Mouse (Mus musculus) liver, embryonic 11.5 days (tissue): Measurements from ENCODE around the gene Spi1. TPM values are rescaled to one million over a fixed set of nuclear protein-coding genes. Genes with fewer than 3 reads are reported as not detected.

Source experiments
- ATAC-seq: fragments of 200-750 bp; cut with Nextera tagmentation; replicated peaks from 2 replicates; pipeline ENCODE4 v1.8.0; 2017; ENCODE audit warnings: moderate number of reproducible peaks, mild to moderate bottlenecking, moderate TSS enrichment, moderate library complexity; ENCODE audit not compliant: low FRiP score
- DNase-seq: peaks from one replicate; pipeline ENCODE4 v3.0.0-alpha.2; 2017; ENCODE audit warnings: low spot score
- H3K27ac ChIP-seq: fragments of 300-500 bp; sonication (generic); 2 replicates; pipeline ENCODE4 v1.5.1; 2014; ENCODE audit warnings: mild to moderate bottlenecking, low read depth, low read length, control low read depth
- H3K27me3 ChIP-seq: fragments of 300-500 bp; sonication (generic); replicated peaks from 2 replicates; pipeline ENCODE4 v1.6.1; 2014; ENCODE audit warnings: low read length, mixed read lengths; ENCODE audit not compliant: control insufficient read depth, insufficient read depth
- H3K36me3 ChIP-seq: fragments of 300-500 bp; sonication (generic); 2 replicates; pipeline ENCODE4 v1.6.1; 2014; ENCODE audit warnings: mild to moderate bottlenecking, low read length, moderate library complexity, mixed read lengths; ENCODE audit not compliant: control insufficient read depth, insufficient read depth
- H3K4me1 ChIP-seq: fragments of 300-500 bp; sonication (generic); replicated peaks from 2 replicates; pipeline ENCODE4 v1.6.1; 2014; ENCODE audit warnings: low read length, mixed read lengths; ENCODE audit not compliant: control insufficient read depth, insufficient read depth
- H3K4me2 ChIP-seq: fragments of 300-500 bp; sonication (generic); 2 replicates; pipeline ENCODE4 v1.6.1; 2014; ENCODE audit warnings: mild to moderate bottlenecking, control low read depth, moderate library complexity
- H3K4me3 ChIP-seq: fragments of 300-500 bp; sonication (generic); 2 replicates; pipeline ENCODE4 v1.5.1; 2014; ENCODE audit warnings: low read depth, low read length, control low read depth
- H3K9ac ChIP-seq: fragments of 300-500 bp; sonication (generic); 2 replicates; pipeline ENCODE4 v1.6.1; 2014; ENCODE audit warnings: low read depth, low read length, control low read depth
- H3K9me3 ChIP-seq: fragments of 300-500 bp; sonication (generic); 2 replicates; pipeline ENCODE4 v1.6.1; 2016; ENCODE audit warnings: low read length, inconsistent platforms, mixed read lengths; ENCODE audit not compliant: control insufficient read depth
- WGBS: fragments of 180-500 bp; shearing (Covaris S2); extraction: QIAGEN DNeasy Blood & Tissue Kit; methylation state at CpG from one replicate; pipeline ENCODE4 v1.1.7; 2014; 5-methylcytosine and 5-hydroxymethylcytosine counted together
- polyA plus RNA-seq: library from polyadenylated mRNA; unstranded; fragments of >200 nt; fragmentation: Nextera tagmentation; extraction: Ambion mirVana; gene quantifications from 2 replicates; pipeline ENCODE4 v1.2.1, GENCODE M21; 2014

The Spi1 gene
- polyA plus RNA-seq, 1 experiment from 2014 or later: 22.7 TPM

- Histone ChIP-seq H3K36me3 (no peaks in the 10 kb centered on the region), H3K9ac (no peak overlapping the region), H3K27ac (no peak overlapping the region), H3K4me1 (no peaks in the 10 kb centered on the region), H3K9me3 (no peaks in the 10 kb centered on the region), H3K4me3 (no peak overlapping the region), H3K4me2 (no peak overlapping the region), H3K27me3 (no peaks in the 10 kb centered on the region)
- WGBS: 47% methylated on average over 3 of the region's 3 CpGs
- ATAC-seq (no peak), DNase-seq (no peak)
Measured at GRCm38 (mm10) chr2:91132035-91132434, 49.8 kb downstream of the Spi1 start.

- no peak overlapping the region for H3K4me2 ChIP-seq
- H3K27me3 ChIP-seq: no peaks in the 10 kb centered on the region
- ATAC-seq (no peak), DNase-seq (no peak)
- H3K36me3 ChIP-seq: peaks cover 4% of the 10 kb centered on the region; the same call in 1 of the 2 replicates
- H3K4me3 ChIP-seq: no peak overlapping the region
- H3K9me3 ChIP-seq: no peaks in the 10 kb centered on the region
- no peak overlapping the region for H3K9ac ChIP-seq
- H3K27ac ChIP-seq: no peak overlapping the region
- WGBS: 77% methylated on average over 11 of the region's 11 CpGs
- H3K4me1 ChIP-seq: no peaks in the 10 kb centered on the region
Measured at GRCm38 (mm10) chr2:91136513-91137412, 54.6 kb downstream of the Spi1 start.

GRCm38 (mm10) chr2:91137481-91137880 is 55.3 kb downstream of the Spi1 start:
- ATAC-seq: no peak
- no peak overlapping the region for H3K9ac ChIP-seq
- whole genome bisulfite sequencing: 79% methylated on average over 6 of the region's 6 CpGs
- H3K27ac ChIP-seq: no peak overlapping the region
- no peak overlapping the region for H3K4me3 ChIP-seq
- no peaks in the 10 kb centered on the region for H3K4me1 ChIP-seq
- no peak for DNase-seq
- no peaks in the 10 kb centered on the region for H3K27me3 ChIP-seq
- H3K9me3 ChIP-seq: no peaks in the 10 kb centered on the region
- H3K4me2 ChIP-seq: no peak overlapping the region
- H3K36me3 ChIP-seq: peaks cover 4% of the 10 kb centered on the region; the same call in 1 of the 2 replicates

DNA sequence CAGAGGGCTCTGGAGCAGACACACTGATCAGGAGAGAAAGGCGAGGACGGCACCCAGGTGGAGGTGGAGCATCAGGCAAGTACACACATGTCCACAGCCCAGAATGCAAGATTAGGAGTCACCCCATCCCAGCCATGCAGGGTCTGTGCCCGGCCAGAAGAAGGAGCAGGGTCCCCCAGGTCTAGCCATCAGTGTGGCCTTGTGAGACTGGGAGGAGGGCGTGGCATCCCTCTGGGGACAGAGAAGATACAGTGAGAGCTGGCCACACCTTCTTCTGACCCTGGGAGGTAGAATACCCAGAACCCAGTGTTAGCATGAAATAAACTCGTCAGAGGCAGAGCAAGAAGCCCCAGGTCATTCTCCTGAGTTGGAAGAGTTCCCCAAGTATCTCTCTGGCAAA is 57.1 kb downstream of the Spi1 start:
- no peaks in the 10 kb centered on the region for H3K27me3 ChIP-seq
- H3K4me3 ChIP-seq: no peak overlapping the region
- no peak overlapping the region for H3K4me2 ChIP-seq
- no peaks in the 10 kb centered on the region for H3K4me1 ChIP-seq
- peaks cover 4% of the 10 kb centered on the region; the same call in 1 of the 2 replicates for H3K36me3 ChIP-seq
- no peak for ATAC-seq
- H3K27ac ChIP-seq: no peak overlapping the region
- 56% methylated on average over 5 of the region's 5 CpGs for WGBS
- no peaks in the 10 kb centered on the region for H3K9me3 ChIP-seq
- no peak for DNase-seq
- no peak overlapping the region for H3K9ac ChIP-seq

DNA sequence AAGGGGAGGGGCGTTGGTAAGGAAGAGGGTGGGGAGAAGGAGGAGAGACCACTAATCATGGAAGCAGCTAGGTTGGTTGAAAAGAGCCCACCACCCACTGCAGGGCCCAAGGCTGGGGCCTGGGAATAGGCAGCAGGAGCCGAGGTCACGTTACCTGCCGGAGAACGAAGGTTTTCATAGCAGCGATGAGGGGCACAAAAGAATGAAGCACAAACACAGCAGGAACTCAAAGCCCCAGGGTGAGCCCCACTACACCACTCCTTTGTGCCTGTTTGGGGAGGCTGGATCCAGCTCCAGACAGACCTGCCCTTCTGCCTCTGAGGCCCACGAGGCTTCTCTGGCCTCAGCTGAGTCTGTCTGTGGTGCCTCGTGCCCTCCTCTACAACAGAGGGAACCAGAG is 57.6 kb downstream of the Spi1 start:
- Histone ChIP-seq H3K9ac (no peak overlapping the region), H3K36me3 (peaks cover 4% of the 10 kb centered on the region; the same call in 1 of the 2 replicates), H3K27me3 (no peaks in the 10 kb centered on the region), H3K4me3 (no peak overlapping the region), H3K4me1 (no peaks in the 10 kb centered on the region), H3K4me2 (no peak overlapping the region), H3K27ac (no peak overlapping the region), H3K9me3 (no peaks in the 10 kb centered on the region)
- ATAC-seq (no peak), DNase-seq (no peak)
- 87% methylated on average over 8 of the region's 8 CpGs for WGBS

DNA sequence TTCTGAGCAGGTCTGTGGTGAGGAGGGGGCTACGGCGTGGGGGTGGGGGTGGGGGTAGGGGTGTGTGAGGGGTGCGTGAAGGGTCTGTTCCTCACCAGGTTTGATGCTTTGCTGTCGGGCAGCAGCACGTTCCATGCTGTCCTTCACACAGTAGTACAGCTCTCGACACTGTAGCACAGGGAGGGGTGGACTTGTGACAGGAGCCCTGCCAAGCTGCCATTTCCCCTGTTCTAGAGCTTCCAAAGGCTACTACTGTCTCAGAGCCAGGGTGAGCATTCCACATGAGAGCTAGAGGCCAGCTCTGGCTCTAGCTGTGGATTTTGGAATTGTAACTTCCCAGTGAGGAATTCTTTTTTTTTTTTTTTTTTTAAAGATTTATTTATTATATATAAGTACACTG is 60.7 kb downstream of the Spi1 start:
- 92% methylated on average over 6 of the region's 6 CpGs for WGBS
- no peak overlapping the region for H3K4me3 ChIP-seq
- ATAC-seq: no peak
- no peak for DNase-seq
- no peak overlapping the region for H3K27ac ChIP-seq
- no peak overlapping the region for H3K9ac ChIP-seq
- H3K27me3 ChIP-seq: no peaks in the 10 kb centered on the region
- no peaks in the 10 kb centered on the region for H3K4me1 ChIP-seq
- no peaks in the 10 kb centered on the region for H3K9me3 ChIP-seq
- H3K4me2 ChIP-seq: no peak overlapping the region
- peaks cover 2% of the 10 kb centered on the region; the same call in 1 of the 2 replicates for H3K36me3 ChIP-seq

- no peaks in the 10 kb centered on the region for H3K27me3 ChIP-seq
- WGBS: 93% methylated on average over 11 of the region's 11 CpGs
- no peaks in the 10 kb centered on the region for H3K4me1 ChIP-seq
- H3K4me2 ChIP-seq: no peak overlapping the region
- no peaks in the 10 kb centered on the region for H3K9me3 ChIP-seq
- no peak overlapping the region for H3K4me3 ChIP-seq
- DNase-seq (no peak), ATAC-seq (no peak)
- no peak overlapping the region for H3K9ac ChIP-seq
- H3K36me3 ChIP-seq: peaks cover 2% of the 10 kb centered on the region; the same call in 1 of the 2 replicates
- H3K27ac ChIP-seq: no peak overlapping the region
Measured at GRCm38 (mm10) chr2:91143401-91143800, 61.2 kb downstream of the Spi1 start.

GRCm38 (mm10) chr2:91148101-91148500 is 65.9 kb downstream of the Spi1 start:
- Histone ChIP-seq H3K9ac (no peak overlapping the region), H3K36me3 (peaks cover 4% of the 10 kb centered on the region; the same call in 1 of the 2 replicates), H3K27me3 (no peaks in the 10 kb centered on the region), H3K27ac (no peak overlapping the region), H3K4me1 (no peaks in the 10 kb centered on the region), H3K4me2 (no peak overlapping the region), H3K9me3 (no peaks in the 10 kb centered on the region), H3K4me3 (no peak overlapping the region)
- ATAC-seq (no peak), DNase-seq (no peak)

DNA sequence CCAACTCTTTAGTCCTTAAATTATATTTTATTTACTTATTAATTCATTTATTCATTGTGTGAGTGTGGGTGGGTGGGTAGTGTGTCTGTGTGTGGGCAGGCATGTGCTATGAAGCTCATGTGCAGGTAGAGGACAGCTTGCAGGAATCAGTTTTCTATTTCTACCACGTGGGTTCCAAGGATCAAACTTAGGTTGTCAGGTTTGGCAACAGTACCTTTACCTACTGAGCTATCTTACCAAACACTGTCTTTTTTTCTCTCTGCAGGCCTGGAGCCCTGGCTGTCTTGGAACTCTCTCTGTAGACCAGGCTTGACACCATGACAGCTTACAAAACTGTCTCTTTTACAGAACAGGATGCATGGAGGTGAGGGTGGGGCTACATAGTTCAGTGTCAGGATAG is 69.1 kb downstream of the Spi1 start:
- DNase-seq (no peak), ATAC-seq (no peak)
- no peak overlapping the region for H3K4me3 ChIP-seq
- H3K4me1 ChIP-seq: no peaks in the 10 kb centered on the region
- H3K27ac ChIP-seq: no peak overlapping the region
- H3K27me3 ChIP-seq: no peaks in the 10 kb centered on the region
- no peak overlapping the region for H3K9ac ChIP-seq
- H3K36me3 ChIP-seq: peaks cover 8% of the 10 kb centered on the region; the same call in 1 of the 2 replicates
- H3K4me2 ChIP-seq: no peak overlapping the region
- H3K9me3 ChIP-seq: no peaks in the 10 kb centered on the region
- WGBS: 74% methylated on average over 1 of the region's 1 CpGs
